Mouse (Mus musculus) mouse trophoblast stem cell (cell line): ENCODE results near the gene Tnrc6c.

Experiments
- in situ Hi-C, 2 experiments: fragments of 300-500 bp; cut with MseI, MboI; formaldehyde crosslinking; loops; 2 replicates in 1 of 2; 3 replicates in 1 of 2; pipeline ENCODE4 v1.15.1; 2025

Tnrc6c gene

GRCm38 (mm10) chr11:117728841-117729240 lies 74.8 kb downstream of the Tnrc6c start:
- in situ Hi-C loops = no loop called here

GRCm38 (mm10) chr11:117729341-117729740 lies 75.3 kb downstream of the Tnrc6c start:
- in situ Hi-C loops = no loop called here

- in situ Hi-C loops = no loop called here
Measured at GRCm38 (mm10) chr11:117729798-117730489, 75.9 kb downstream of the Tnrc6c start.

DNA sequence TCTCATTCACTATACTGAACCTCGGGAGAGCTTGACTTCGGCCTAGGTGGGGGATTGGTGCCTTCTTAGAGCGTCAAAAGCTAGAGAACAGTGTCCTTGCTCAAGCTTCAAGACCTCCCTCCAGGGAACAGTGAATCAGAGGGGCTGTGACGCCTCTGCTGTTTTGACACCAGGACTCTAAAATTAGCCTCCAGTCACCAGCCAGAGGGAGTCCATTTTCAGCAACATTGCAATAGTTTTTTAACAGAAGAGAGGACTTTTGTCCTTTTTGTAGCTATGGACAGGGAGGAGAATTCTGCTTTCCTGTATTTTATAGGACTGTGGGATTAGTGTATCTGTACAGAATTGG lies 76.4 kb downstream of the Tnrc6c start:
- in situ Hi-C loops = no loop called here

DNA sequence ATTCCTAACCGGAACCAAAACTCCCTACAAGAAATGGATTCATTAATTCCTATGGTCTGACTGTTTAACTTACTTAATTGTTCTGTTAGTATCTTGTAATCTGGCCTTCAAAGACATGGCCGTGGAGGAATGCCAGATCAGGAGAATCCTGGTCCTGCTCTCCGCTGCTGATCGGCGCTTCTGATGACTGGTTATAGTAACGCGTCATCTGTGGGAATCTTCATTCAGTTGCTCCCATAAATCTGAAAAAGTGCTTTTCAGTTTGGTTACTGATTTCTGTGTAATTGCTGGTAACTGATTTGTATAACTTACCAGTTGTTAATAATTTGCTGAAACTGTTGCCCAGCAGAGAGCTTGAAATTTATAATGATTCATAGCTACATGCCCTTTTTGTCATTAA lies 77.4 kb downstream of the Tnrc6c start:
- in situ Hi-C loops = no loop called here

- in situ Hi-C loops = no loop called here
Measured at GRCm38 (mm10) chr11:117736037-117736689, 82.1 kb downstream of the Tnrc6c start.

GRCm38 (mm10) chr11:117738123-117738522 lies 84.0 kb downstream of the Tnrc6c start:
- in situ Hi-C loops = no loop called here

DNA sequence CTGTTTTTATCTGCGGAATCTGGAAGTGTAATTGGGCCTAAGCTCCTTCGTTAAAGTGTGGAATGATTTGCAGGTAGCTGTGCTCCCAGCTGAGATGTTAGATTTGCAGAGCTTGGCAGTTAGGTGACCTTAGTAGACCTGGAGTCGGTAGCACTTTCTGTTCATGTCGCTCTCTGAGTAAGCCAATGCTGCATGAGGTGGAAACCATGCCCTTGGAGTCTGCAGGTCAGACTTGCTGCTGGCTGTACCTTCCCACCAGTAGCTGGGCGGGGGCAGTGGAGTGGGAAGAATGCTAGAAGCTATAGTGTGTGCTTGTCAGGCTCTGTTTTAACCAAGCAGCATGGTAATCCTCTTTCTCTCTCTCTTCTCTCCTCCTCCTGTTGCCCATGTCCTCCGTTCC lies 87.0 kb downstream of the Tnrc6c start:
- in situ Hi-C loops = no loop called here

GRCm38 (mm10) chr11:117742243-117742642 lies 88.2 kb downstream of the Tnrc6c start:
- in situ Hi-C loops = no loop called here

- in situ Hi-C loops = no loop called here
Measured at GRCm38 (mm10) chr11:117742715-117743114, 88.6 kb downstream of the Tnrc6c start.

GRCm38 (mm10) chr11:117743454-117744030 lies 89.5 kb downstream of the Tnrc6c start:
- in situ Hi-C loops = no loop called here

- in situ Hi-C loops = no loop called here
Measured at GRCm38 (mm10) chr11:117748628-117749027, 94.5 kb downstream of the Tnrc6c start.

DNA sequence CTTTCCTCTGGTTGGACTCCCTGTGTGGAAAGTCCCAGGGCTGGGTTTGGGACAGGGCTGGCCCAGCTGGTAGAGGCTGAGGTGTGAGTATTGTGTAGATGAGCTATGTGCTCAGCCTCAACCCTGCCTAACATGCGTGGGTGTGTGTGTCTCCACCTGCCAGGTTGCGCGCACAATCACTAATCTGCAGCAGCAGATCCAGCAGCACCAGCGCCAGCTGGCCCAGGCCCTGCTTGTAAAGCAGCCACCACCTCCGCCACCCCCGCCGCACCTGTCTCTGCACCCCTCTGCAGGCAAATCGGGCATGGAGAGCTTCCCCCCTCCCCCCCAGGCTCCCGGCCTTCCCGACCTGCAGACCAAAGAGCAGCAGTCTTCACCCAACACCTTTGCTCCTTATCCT lies 95.3 kb downstream of the Tnrc6c start:
- in situ Hi-C loops = no loop called here

GRCm38 (mm10) chr11:117751544-117751943 lies 97.5 kb downstream of the Tnrc6c start:
- in situ Hi-C loops = no loop called here

DNA sequence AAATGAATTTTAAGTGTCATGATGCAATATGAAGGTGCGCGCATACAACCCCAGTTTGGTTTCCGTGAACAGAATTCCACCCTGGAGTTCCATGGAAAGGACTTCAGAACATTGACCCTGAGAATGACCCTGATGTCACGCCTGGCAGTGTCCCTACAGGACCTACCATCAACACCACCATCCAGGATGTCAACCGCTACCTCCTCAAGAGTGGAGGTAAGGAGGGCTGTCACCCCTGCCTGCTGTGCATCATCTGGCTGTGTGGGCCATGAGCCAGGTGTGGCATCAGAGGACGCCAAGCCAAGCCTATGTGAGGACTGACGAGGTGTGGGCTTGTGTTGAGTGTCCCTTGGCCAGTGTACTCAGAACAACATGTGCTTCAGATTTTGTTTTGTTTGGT lies 101.8 kb downstream of the Tnrc6c start:
- in situ Hi-C loops = no loop called here

GRCm38 (mm10) chr11:117759267-117759666 lies 105.2 kb downstream of the Tnrc6c start:
- in situ Hi-C loops = no loop called here

DNA sequence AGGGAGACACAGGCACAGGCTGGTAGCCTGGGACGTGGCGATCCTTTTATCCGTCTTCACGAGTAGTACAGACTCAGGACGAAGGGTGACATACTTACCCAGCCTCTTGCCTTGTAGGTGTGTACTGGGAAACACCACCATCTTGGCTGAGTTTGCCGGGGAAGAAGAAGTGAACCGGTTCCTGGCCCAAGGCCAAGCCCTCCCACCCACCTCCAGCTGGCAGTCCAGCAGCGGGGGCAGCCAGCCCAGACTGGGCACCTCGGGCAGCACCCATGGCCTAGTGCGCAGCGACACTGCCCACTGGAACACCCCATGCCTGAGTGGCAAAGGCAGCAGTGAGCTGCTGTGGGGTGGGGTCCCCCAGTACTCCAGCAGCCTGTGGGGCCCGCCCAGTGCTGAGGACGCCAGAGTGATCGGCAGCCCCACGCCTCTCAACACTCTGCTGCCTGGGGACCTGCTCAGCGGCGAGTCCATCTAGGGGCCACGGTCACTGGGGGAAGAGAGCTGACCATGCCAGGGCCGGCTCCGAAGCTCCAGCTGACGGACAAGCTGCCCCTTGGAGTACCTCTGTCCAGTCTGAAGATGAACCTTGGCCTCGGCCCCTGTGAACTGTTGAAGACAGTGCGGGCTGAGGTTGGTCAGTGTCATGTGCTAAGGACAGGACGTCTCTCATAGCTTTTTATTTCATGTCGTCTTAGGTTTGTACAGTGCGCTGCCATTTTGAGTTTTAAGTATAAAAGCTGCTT lies 106.5 kb downstream of the Tnrc6c start:
- in situ Hi-C loops = no loop called here

- in situ Hi-C loops = no loop called here
Measured at GRCm38 (mm10) chr11:117761801-117762200, 107.7 kb downstream of the Tnrc6c start.

- in situ Hi-C loops = no loop called here
Measured at GRCm38 (mm10) chr11:117762246-117762645, 108.2 kb downstream of the Tnrc6c start.

GRCm38 (mm10) chr11:117764319-117764718 lies 110.2 kb downstream of the Tnrc6c start:
- in situ Hi-C loops = no loop called here

DNA sequence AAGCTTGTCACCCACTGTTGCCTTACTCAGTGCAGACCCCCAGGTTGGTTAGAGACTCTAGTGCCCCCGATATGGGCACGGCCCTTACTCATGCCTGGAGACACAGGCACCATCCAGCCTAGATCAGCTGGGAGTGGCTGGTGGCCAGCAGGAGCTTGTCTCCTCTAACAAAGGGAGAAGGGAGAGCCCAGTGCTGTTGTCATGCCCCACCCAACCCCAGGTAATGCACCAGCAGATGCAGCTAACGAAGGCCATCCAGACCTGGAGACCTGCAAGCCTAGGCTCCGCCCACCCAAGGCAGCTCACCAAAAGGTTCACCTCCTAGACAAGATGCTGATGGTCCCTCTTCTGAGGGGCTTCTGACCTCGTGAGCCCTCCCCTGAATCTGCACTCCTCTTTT lies 111.3 kb downstream of the Tnrc6c start:
- in situ Hi-C loops = no loop called here

DNA sequence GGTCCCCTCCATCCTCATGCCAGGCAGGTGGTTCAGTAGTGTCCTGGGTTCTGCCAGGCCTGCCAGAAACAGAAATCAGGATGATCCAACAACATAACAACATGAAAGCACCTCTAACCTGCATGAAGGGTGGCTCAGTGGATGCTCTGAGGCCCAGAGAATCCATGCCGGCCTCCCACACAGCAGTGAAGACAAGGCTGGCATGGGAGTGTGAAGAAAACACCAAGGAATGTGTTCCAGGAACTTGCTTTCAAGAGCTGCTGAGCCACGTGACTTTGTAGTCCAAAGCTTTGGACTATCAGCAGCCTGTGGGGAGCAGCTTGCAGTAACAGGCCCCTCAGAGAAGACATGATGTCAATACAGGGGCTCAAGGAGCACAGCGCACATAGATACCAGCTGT lies 112.2 kb downstream of the Tnrc6c start:
- in situ Hi-C loops = no loop called here
